12 mouse cellular contexts compared by ENCODE assay signal in genomic region chr1:161688946-161689345, GRCm38 (mm10).
DNase-seq lines count a peak whose midpoint lies in the region; ATAC-seq lines count a peak whose summit lies in the region.
"Had no signal": no experiment of that assay in that cellular context is flagged by ENCODE, and none has a peak within 500 bp of the region (broad histone marks: within the 10 kb centered on the region; RNA-seq: fewer than 3 reads in every experiment).

No protein-coding gene starts in this region.

- peak; percentile 93 for ATAC-seq in kidney, embryonic 16.5 days (ENCODE audit: low FRiP score, low TSS enrichment)
- ATAC-seq in embryonic facial prominence, embryonic 12.5 days (ENCODE audit: insufficient number of reproducible peaks, insufficient read depth, low FRiP score, low TSS enrichment): 0 out of 2 replicates have a peak, but pooled peaks have one; percentile 47

- H3K4me3 ChIP-seq in kidney, embryonic 16.5 days (ENCODE audit: low read length): no peak overlapping the region
- H3K4me3 ChIP-seq in embryonic facial prominence, embryonic 12.5 days: no peak overlapping the region

- H3K36me3 ChIP-seq in kidney, embryonic 16.5 days (ENCODE audit: insufficient read depth, low read length): no peaks in the 10 kb centered on the region
- no peaks in the 10 kb centered on the region for H3K36me3 ChIP-seq in embryonic facial prominence, embryonic 12.5 days

- no peak overlapping the region for H3K27ac ChIP-seq in kidney, embryonic 16.5 days (ENCODE audit: low read length)
- H3K27ac ChIP-seq in embryonic facial prominence, embryonic 12.5 days: no peak overlapping the region

- WGBS in kidney, embryonic 16.5 days: 5% methylated on average over 3 of the region's 3 CpGs
- 10% methylated on average over 3 of the region's 3 CpGs for WGBS in embryonic facial prominence, embryonic 12.5 days

- no peak for DNase-seq in kidney, postnatal 25 days
- peak; percentile 75 for DNase-seq in Muller cell, postnatal 12 days (ENCODE audit: inconsistent ontology term)
- DNase-seq in mesoderm, embryonic 11.5 days (ENCODE audit: low read depth, low spot score): peak; percentile 40
- no peak for DNase-seq in thymus, postnatal 4 days
- DNase-seq in MN1 (ENCODE audit: low spot score): no peak
- DNase-seq: cerebellum, adult 11-12 months; heart, postnatal 4 days; liver; lung, postnatal 14 days had no signal

- H3K27me3 ChIP-seq in kidney, embryonic 16.5 days (ENCODE audit: insufficient read depth, low read length): 0 out of 2 replicates have a peak, but pooled peaks cover 4% of the 10 kb centered on the region
- no peaks in the 10 kb centered on the region for H3K27me3 ChIP-seq in embryonic facial prominence, embryonic 12.5 days

- peaks cover 18% of the 10 kb centered on the region; the same call in 1 of the 2 replicates for H3K4me1 ChIP-seq in kidney, embryonic 16.5 days (ENCODE audit: insufficient read depth, low read length)
- 0 out of 2 replicates have a peak, but pooled peaks cover 3% of the 10 kb centered on the region for H3K4me1 ChIP-seq in embryonic facial prominence, embryonic 12.5 days

- H3K4me2 ChIP-seq in kidney, embryonic 16.5 days (replicated peaks; ENCODE audit: low read depth, low read length): no peak overlapping the region
- no peak overlapping the region for H3K4me2 ChIP-seq in embryonic facial prominence, embryonic 12.5 days (replicated peaks)
- H3K4me2 ChIP-seq: heart, embryonic 11.5 days had no signal

- H3K9ac ChIP-seq in kidney, embryonic 16.5 days (replicated peaks; ENCODE audit: low read length): no peak overlapping the region
- H3K9ac ChIP-seq in embryonic facial prominence, embryonic 12.5 days: no peak overlapping the region

- no peaks in the 10 kb centered on the region for H3K9me3 ChIP-seq in kidney, embryonic 16.5 days (ENCODE audit: low read length)
- no peaks in the 10 kb centered on the region for H3K9me3 ChIP-seq in embryonic facial prominence, embryonic 12.5 days

Comparison
In these comparisons a context has a peak if more than half of its experiments do, and no peak if none do; other contexts are left out.
1. DNase-seq: peak in Muller cell, postnatal 12 days (single experiment) and mesoderm, embryonic 11.5 days (single experiment); none in kidney, postnatal 25 days (0 of 2), thymus, postnatal 4 days (single experiment) and MN1 (single experiment).